Mouse (Mus musculus): ENCODE measurements around the gene Esyt3.

DNA sequence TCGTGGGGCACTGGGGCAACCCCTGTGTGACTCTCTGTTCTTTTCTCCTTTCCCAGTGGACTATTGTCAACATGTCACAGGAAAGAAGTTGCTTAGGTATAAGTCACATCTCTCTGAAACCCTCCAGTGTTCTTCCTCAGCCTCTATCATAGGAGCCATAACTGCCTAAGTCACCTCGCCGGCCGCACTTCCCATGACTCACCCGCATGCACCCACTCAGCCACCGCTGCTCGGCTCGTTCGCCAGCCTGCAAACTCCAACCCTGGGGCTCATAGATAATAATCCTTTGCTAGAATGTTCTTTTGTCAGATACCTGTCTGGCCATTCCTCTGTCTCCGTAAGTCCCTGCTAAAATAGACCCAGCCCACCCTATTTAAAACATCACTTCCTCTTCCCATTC, 33.2 kb upstream of the Esyt3 start:
- TF ChIP-seq CTCF (IDR thresholded peaks at IDR 0.05; ENCODE audit: low read depth, low read length) (no peak), POLR2A (IDR thresholded peaks at IDR 0.05; ENCODE audit: insufficient read depth, low read length) (no peak)
